Mouse (Mus musculus): ENCODE measurements around the gene Hoxa9.
A peak's percentile ranks its signal among the peaks of the same experiment; 100 is the strongest.

The Hoxa9 gene

GRCm38 (mm10) chr6:52215070-52215469 is 15.8 kb downstream of the Hoxa9 start:
- DNase-seq: peak; percentile 1

- DNase-seq: peak; percentile 1
These were observed 16.6 kb downstream of the Hoxa9 start for GRCm38 (mm10) chr6:52214271-52214670.

DNA sequence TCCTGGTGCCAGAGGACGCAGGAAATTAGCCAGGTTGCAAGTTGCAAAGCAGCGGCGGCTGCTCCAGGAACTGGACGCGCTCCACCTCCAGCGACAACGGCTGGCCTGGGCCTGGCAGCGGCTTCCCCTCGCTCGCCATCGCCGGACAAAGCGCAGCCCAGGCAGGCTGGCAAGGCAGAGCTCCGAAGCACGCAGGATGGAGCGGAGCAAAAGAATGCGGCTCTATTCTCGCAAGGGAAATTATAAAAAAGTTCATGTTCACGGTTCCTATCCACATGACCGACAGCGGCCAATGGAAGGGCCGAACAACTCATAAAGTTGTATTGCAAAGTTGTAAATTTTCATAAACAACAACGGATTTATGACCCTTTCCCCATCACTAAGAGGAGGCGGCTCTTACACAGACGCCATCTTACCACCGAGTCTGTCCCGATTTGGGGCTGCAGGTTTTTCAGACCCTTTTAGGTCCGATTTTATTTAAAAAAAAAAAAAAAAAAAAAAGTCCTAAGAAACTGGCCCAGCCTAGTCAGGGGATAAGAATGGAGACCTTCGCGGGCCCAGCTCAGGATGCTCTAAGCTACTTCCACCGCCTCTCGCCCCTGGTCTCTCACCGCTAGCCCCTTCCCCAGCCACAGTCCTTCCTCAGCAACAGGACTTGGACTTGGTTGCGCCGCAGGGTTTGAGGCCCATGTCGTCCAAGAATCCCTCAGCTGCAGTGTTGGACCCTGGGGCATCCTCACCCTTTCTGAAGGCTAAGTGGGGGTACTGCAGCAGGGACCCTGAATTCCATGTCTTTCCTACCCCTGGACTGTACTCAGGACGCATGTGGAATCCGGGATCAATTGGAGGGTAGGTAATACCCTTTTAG is 17.5 kb downstream of the Hoxa9 start, which contains the start of the genes Hoxa3 and Gm28308:
Gene Hoxa3, minus strand, starts transcription at position 218 of the 868 bp plus-strand sequence.
Gene Gm28308, minus strand, starts transcription at position 221 of the 868 bp plus-strand sequence.
- DNase-seq: peak; percentile 1

DNA sequence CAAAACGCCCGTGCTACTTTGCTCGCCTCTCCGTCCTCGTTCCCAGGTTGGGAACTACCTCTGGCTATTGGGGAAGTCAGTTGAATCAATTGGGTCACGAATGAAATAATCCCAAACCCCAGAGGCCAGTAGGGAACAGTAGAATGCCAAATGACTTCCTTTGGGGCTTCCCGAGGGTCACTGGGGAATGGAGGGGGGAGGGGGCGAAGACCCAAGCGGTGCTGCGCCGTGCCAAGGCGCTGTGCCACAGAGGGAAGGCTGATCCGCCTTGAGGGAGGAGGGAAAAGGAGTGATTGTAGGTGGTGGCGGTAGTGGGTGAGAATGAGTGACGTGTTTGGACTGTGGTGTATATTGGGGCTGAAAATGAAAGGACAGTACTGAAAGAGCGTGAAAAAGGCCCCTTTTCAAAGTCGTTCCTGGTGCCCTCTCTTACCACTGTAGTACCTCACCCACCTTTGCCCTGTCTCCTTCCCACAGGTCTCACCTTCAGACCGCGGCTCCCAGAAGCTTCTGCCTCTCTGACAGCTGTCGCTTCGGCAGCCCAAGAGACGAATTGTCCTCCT is 18.3 kb downstream of the Hoxa9 start:
- DNase-seq: no peak

DNA sequence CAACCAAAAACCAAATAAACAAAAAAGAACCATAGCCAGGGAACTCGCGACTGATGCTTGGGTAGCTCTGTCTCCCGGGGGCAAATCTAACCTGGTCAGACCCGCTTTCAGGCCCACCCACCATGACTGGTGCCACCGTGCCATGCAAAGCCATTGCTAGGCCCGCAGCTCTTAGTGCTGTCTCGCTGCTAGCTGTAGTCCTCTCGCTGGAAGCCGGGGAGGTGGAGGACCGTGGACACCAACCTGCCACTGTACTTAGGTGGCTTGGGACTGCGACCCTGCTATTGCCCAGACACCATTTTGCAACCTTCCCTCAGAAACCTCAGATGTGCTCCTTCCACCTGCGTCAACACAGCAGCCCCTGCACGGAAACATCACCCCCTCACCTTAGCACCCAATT is 18.9 kb downstream of the Hoxa9 start:
- no peak for DNase-seq

- peak; percentile 65 for DNase-seq
These were observed 19.5 kb downstream of the Hoxa9 start for GRCm38 (mm10) chr6:52211170-52211935.

- DNase-seq: no peak
These were observed 21.2 kb downstream of the Hoxa9 start for GRCm38 (mm10) chr6:52209685-52210046.

DNA sequence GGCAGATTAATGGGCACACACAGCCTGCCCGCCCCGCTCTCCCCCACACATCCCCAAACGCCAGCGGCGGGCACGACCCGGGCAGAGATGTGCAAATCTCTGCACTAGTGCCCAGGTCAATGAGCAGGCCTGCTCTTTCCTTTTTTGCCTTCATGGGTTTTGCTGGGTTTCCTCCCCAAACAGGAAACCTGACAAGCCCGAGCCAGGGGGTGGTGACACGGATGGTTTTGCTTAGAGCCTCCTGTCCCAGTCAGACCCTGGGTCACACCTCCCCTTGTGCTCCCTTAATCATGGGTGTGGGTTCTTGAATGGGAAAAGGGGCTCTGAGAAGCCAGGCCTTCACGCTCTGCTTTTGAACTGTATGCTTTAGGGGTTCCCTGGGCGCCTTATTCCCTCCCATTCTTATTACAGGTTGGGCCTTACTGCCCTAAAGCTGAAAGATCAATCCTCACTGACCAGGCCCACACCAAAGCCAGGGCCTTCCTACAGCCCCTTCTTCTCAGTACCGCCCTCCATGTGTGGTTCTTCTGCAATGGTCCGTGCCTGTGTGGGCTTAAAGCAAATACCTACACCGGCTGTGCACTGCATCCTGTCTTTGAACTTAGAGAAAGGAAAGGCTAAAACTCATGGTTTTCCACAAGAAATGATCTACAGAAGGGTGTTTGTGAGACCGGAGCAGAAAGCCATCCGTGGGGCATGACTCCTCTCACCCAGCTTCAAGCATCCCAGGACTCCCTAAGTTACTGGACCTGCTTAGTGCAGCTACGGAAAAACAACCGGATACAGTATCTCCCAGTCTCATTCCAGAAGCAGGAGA is 21.8 kb downstream of the Hoxa9 start:
- no peak for DNase-seq

GRCm38 (mm10) chr6:52208072-52208867 is 22.6 kb downstream of the Hoxa9 start, which contains the start of gene Hoxa6:
Gene Hoxa6, minus strand, starts transcription at chr6:52208722.
- no peak for DNase-seq

GRCm38 (mm10) chr6:52207684-52207976 is 23.3 kb downstream of the Hoxa9 start:
- DNase-seq: no peak

- DNase-seq: no peak
These were observed 23.8 kb downstream of the Hoxa9 start for GRCm38 (mm10) chr6:52206882-52207683.

DNA sequence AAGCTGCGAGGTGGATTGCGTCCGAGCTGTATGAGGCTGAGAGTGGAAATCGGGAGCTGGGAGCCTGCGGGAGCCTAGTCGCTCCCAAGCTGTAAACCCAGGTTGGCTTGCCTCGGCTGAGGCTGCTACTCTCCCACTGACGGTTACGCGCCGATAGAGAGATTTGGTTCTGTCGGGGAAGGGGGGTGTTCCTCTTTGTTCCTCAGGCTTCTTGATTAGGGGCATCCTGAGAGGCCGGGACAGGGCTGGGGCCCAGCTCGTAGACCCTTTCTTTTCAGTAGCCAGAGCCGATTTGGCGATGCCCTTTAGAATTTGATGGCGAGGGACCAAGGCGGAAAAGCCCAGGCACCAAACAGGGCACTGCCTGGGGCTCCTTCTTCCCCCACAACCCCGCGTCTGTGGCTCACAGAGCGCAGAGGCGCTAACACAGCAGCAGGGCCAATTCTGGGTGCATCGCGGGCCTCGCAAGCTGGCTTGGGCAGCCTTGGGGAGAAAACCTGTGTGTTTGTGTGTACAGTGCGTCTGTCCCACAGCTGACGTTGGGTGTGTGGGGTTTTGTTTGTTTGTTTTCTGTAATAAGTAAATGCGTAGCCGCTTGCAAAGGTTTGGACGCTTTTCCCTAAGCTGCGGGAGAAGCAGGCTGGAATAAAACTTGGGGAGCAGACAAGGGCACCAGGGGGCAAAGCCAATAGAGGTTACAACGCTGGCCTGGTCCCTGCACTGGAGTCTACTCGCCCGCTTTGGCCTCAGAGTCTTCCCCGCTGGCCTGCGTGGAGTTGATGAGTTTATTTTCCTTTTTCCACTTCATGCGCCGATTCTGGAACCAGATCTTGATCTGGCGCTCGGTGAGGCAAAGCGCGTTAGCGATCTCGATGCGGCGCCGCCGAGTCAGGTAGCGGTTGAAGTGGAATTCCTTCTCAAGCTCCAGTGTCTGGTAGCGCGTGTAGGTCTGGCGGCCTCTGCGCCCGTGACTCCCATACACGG is 25.0 kb downstream of the Hoxa9 start:
- DNase-seq: no peak

DNA sequence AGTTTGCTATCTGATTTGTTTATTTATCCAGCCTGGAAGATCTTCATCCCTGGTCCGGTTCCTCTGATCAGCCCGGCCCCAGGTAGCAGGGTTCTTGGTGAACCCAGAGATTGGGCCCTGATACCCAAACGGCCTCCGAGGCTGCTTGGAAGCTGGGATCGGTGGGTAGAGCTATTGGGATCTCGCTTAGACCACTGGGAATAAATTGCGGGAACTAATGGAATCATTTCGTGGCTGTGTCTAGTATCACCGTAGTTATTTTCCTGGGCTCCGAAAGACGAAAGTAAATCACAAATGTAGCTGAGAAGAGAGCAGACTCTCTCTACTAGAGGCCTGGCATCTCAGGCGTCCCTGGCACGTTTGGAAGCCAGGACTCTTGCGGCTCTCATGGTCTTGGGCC is 25.7 kb downstream of the Hoxa9 start:
- DNase-seq: no peak

DNA sequence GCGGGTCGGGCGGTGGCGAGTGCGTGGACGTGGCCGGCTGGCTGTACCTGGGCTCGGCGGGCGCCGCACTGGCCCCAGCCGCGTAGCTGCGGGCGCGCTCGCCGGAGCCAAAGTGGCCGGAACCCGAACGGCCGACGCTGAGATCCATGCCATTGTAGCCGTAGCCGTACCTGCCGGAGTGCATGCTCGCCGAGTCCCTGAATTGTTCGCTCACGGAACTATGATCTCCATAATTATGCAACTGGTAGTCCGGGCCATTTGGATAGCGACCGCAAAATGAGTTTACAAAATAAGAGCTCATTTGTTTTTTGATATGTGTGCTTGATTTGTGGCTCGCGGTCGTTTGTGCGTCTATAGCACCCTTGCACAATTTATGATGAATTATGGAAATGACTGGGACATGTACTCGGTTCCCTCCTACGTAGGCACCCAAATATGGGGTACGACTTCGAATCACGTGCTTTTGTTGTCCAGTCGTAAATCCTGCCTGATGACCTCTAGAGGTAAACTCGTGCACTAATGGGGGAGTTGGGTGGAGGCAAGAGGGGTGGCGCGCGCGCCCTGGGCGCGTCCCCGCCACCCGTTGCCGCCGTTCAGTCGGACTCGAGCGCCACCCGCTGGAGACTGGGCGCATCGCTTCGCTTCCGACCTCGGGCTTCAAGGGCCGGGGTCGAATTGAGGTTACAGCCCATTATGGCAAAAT is 26.7 kb downstream of the Hoxa9 start, which contains the start of gene Hoxa5:
Gene Hoxa5, minus strand, starts transcription at position 538 of the 703 bp plus-strand sequence.
- DNase-seq: peak; percentile 67

GRCm38 (mm10) chr6:52203371-52204049 is 27.4 kb downstream of the Hoxa9 start:
- DNase-seq: no peak

DNA sequence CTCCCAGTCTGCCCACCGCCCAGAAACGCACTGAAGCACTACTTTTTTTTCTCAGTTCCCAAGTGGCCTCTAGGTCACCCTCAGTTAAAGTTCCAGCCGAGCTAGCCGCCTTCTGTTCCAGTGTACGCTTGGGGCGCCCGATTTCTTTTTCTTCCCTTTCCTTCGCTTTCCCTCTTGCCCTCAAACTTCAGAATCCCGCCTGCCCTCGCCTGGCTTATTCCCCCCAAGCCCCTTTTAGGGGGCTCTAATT is 27.8 kb downstream of the Hoxa9 start:
- no peak for DNase-seq

DNA sequence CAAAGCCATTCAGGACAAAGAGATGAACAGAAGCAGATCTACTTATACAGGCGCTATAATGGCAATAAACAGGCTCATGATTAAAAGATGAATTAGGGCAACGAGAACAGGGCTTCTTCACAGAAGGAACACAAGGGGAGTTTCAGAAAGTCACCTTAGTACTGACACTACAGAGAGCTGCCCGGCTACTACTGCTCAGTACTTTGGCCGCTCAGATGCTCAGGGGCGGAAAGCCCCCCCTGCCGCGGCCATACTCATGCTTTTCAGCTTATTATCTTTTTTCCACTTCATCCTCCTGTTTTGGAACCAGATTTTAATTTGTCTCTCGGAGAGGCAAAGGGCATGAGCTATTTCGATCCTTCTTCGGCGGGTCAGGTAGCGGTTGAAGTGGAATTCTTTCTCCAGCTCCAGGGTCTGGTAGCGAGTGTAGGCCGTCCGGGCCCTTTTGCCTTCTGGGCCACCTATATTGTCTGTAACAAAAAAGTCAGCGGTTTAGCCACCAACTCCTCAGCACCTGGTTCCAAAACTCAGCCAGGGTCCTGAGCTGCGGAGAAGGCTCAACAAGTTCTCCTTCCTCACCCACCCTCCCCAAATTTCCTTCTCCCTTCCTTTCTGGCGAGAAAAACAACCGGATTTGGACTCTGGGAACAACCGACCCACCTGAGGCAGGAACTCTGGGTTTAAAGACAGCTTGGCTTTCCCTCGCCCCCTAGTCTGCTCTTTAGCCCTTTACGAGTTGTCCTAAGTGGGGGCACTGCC is 28.3 kb downstream of the Hoxa9 start:
- no peak for DNase-seq

GRCm38 (mm10) chr6:52201269-52201668 is 29.6 kb downstream of the Hoxa9 start:
- DNase-seq: no peak
